Mouse (Mus musculus): Measurements from ENCODE around the gene Cdh23. TPM values are rescaled to one million over a fixed set of nuclear protein-coding genes. Genes with fewer than 3 reads are reported as not detected.

Cdh23 gene
- total RNA-seq, 2 experiments from 2014 or later, result 1.2 to 2.2 TPM

GRCm38 (mm10) chr10:60670166-60670565, 26.1 kb downstream of the Cdh23 start:
- DNase-seq (ENCODE audit: extremely low spot score in 1 of 2, low spot score in 2 of 2), result no peak
- Histone ChIP-seq H3K27ac (no peak overlapping the region), H3K4me3 (no peak overlapping the region)
- TF ChIP-seq CTCF (IDR thresholded peaks at IDR 0.05), result no peak
- intact Hi-C loops (cut with DNase I), result no loop called here

- intact Hi-C loops (cut with DNase I), result no loop called here
- no peak for TF ChIP-seq CTCF (IDR thresholded peaks at IDR 0.05)
- no peak for DNase-seq (ENCODE audit: extremely low spot score in 1 of 2, low spot score in 2 of 2)
- Histone ChIP-seq H3K27ac (no peak overlapping the region), H3K4me3 (no peak overlapping the region)
Measured at GRCm38 (mm10) chr10:60668591-60668990, 27.7 kb downstream of the Cdh23 start.

- TF ChIP-seq CTCF (IDR thresholded peaks at IDR 0.05), result no peak
- DNase-seq (ENCODE audit: extremely low spot score in 1 of 2, low spot score in 2 of 2), result no peak
- no peak overlapping the region for H3K4me3 ChIP-seq
- intact Hi-C loops (cut with DNase I), result no loop called here
- no peak overlapping the region for H3K27ac ChIP-seq
Measured at GRCm38 (mm10) chr10:60660986-60661385, 35.3 kb downstream of the Cdh23 start.

- Histone ChIP-seq H3K4me3 (no peak overlapping the region), H3K27ac (no peak overlapping the region)
- intact Hi-C loops (cut with DNase I), result no loop called here
- no peak for DNase-seq (ENCODE audit: extremely low spot score in 1 of 2, low spot score in 2 of 2)
- TF ChIP-seq CTCF (IDR thresholded peaks at IDR 0.05), result no peak
Measured at GRCm38 (mm10) chr10:60659450-60660020, 36.8 kb downstream of the Cdh23 start.

GRCm38 (mm10) chr10:60658176-60658575, 38.1 kb downstream of the Cdh23 start:
- intact Hi-C loops (cut with DNase I), result no loop called here

GRCm38 (mm10) chr10:60653675-60654074, 42.6 kb downstream of the Cdh23 start:
- H3K27ac ChIP-seq, result no peak overlapping the region
- no peak overlapping the region for H3K4me3 ChIP-seq
- intact Hi-C loops (cut with DNase I), result no loop called here
- no peak for DNase-seq (ENCODE audit: extremely low spot score in 1 of 2, low spot score in 2 of 2)
- no peak for TF ChIP-seq CTCF (IDR thresholded peaks at IDR 0.05)

More at GRCm38 (mm10) chr10:60658176-60658575, 38.1 kb downstream of the Cdh23 start:
- Histone ChIP-seq H3K4me3 (no peak overlapping the region), H3K27ac (no peak overlapping the region)
- no peak for DNase-seq (ENCODE audit: extremely low spot score in 1 of 2, low spot score in 2 of 2)
- no peak for TF ChIP-seq CTCF (IDR thresholded peaks at IDR 0.05)

GRCm38 (mm10) chr10:60653106-60653505, 43.2 kb downstream of the Cdh23 start:
- H3K27ac ChIP-seq, result no peak overlapping the region
- TF ChIP-seq CTCF (IDR thresholded peaks at IDR 0.05), result no peak
- no peak overlapping the region for H3K4me3 ChIP-seq
- intact Hi-C loops (cut with DNase I), result no loop called here
- DNase-seq (ENCODE audit: extremely low spot score in 1 of 2, low spot score in 2 of 2), result no peak

GRCm38 (mm10) chr10:60644079-60644641, 52.1 kb downstream of the Cdh23 start:
- no peak overlapping the region for H3K27ac ChIP-seq
- intact Hi-C loops (cut with DNase I), result no loop called here
- no peak for DNase-seq (ENCODE audit: extremely low spot score in 1 of 2, low spot score in 2 of 2)
- no peak overlapping the region for H3K4me3 ChIP-seq
- TF ChIP-seq CTCF (IDR thresholded peaks at IDR 0.05), result no peak

- Histone ChIP-seq H3K4me3 (no peak overlapping the region), H3K27ac (no peak overlapping the region)
- no peak for DNase-seq (ENCODE audit: extremely low spot score in 1 of 2, low spot score in 2 of 2)
- intact Hi-C loops (cut with DNase I), result no loop called here
- TF ChIP-seq CTCF (IDR thresholded peaks at IDR 0.05), result no peak
Measured at GRCm38 (mm10) chr10:60639291-60639690, 57.0 kb downstream of the Cdh23 start.

- H3K4me3 ChIP-seq, result no peak overlapping the region
- TF ChIP-seq CTCF (IDR thresholded peaks at IDR 0.05), result no peak
- H3K27ac ChIP-seq, result no peak overlapping the region
- intact Hi-C loops (cut with DNase I), result no loop called here
- no peak for DNase-seq (ENCODE audit: extremely low spot score in 1 of 2, low spot score in 2 of 2)
Measured at GRCm38 (mm10) chr10:60635568-60636295, 60.6 kb downstream of the Cdh23 start.

GRCm38 (mm10) chr10:60634391-60634790, 61.9 kb downstream of the Cdh23 start:
- no peak overlapping the region for H3K27ac ChIP-seq
- TF ChIP-seq CTCF (IDR thresholded peaks at IDR 0.05), result no peak
- peak in 1 of 2 experiments; percentile 45 for DNase-seq (ENCODE audit: extremely low spot score in 1 of 2, low spot score in 2 of 2)
- intact Hi-C loops (cut with DNase I), result no loop called here
- H3K4me3 ChIP-seq, result no peak overlapping the region

GRCm38 (mm10) chr10:60626086-60626485, 70.2 kb downstream of the Cdh23 start:
- DNase-seq (ENCODE audit: extremely low spot score in 1 of 2, low spot score in 2 of 2), result no peak
- intact Hi-C loops (cut with DNase I), result no loop called here
- no peak for TF ChIP-seq CTCF (IDR thresholded peaks at IDR 0.05)

More at GRCm38 (mm10) chr10:60626086-60626485, 70.2 kb downstream of the Cdh23 start:
- Histone ChIP-seq H3K4me3 (no peak overlapping the region), H3K27ac (no peak overlapping the region)
